Mouse (Mus musculus): Measurements from ENCODE around the gene Lsm7.

The Lsm7 gene

GRCm38 (mm10) chr10:80810084-80810483, 44.9 kb downstream of the Lsm7 start:
- no peak for DNase-seq

- DNase-seq, result no peak
Observed at GRCm38 (mm10) chr10:80808985-80809632, 45.9 kb downstream of the Lsm7 start.

- DNase-seq, result no peak
Observed at GRCm38 (mm10) chr10:80808099-80808984, 46.7 kb downstream of the Lsm7 start.

- DNase-seq, result peak; percentile 81
Observed at GRCm38 (mm10) chr10:80807057-80807627, 47.9 kb downstream of the Lsm7 start.

GRCm38 (mm10) chr10:80806341-80807056, 48.5 kb downstream of the Lsm7 start:
- no peak for DNase-seq

GRCm38 (mm10) chr10:80805925-80806324, 49.1 kb downstream of the Lsm7 start:
- DNase-seq, result peak; percentile 78

GRCm38 (mm10) chr10:80805322-80805721, 49.7 kb downstream of the Lsm7 start:
- no peak for DNase-seq

GRCm38 (mm10) chr10:80804916-80805315, 50.1 kb downstream of the Lsm7 start, which contains the start of gene Amh:
Gene Amh (plus strand): TSS chr10:80805243.
- no peak for DNase-seq

- no peak for DNase-seq
Observed at GRCm38 (mm10) chr10:80804340-80804739, 50.7 kb downstream of the Lsm7 start.

GRCm38 (mm10) chr10:80802996-80803395, 52.0 kb downstream of the Lsm7 start:
- no peak for DNase-seq

Data from kidney, postnatal 14 days (tissue).